Mouse (Mus musculus): ENCODE measurements at regions not wholly inside any gene's neighbourhood (a gene's known extent, or its start where the extent isn't known, plus 50 kb on each side); places are given as distances from the start of the nearest gene placed in this dataset.

DNA sequence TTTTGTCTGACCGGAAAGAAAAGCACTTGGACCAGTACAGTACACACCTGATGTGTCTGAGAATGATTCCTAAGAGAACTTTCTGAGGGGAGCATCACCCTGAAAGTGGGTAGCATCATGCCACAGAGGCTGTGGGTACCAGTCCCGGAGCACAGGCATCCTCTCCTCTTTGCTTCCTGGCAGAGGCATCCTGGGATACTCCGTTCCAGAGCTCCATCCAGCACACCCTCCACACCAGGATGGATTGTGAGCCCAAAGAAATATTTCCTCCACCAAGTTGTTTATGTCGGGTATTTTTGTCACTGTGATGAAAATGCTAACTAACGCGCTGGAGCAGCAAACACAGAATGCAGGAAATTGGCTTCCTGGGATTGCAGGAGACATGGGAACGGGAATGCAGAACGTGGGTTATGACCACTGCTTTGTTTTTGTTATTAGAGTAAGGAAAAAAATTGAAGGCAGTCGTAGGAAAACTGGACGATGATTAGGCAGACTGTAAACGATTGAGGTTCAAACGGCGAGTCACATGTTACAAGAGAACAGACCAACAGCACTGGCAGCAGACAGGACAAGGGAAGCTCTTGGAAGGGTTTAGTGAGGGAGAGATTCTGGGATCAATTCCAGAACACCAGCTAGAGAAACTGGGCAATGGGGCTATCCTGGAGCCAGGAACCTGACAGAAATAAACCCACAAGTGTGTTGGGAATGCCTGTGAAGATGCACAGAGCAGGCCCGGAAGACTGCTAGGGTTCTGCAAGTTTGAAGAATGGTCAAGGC is 134.6 kb downstream of the Fgf18 start:
- Histone ChIP-seq H3K9me3 (replicated peaks; ENCODE audit: control insufficient read depth, low read length) (no peaks in the 10 kb centered on the region), H3K36me3 (ENCODE audit: control insufficient read depth, insufficient read depth, low read length) (no peaks in the 10 kb centered on the region), H3K27ac (ENCODE audit: low read length) (peak overlapping the region; percentile 43; the same call in 1 of the 2 replicates), H3K4me3 (replicated peaks; ENCODE audit: low read length) (no peak overlapping the region), H3K4me2 (ENCODE audit: low read depth, low read length) (no peak overlapping the region), H3K9ac (ENCODE audit: low read length) (no peak overlapping the region), H3K4me1 (ENCODE audit: control insufficient read depth, insufficient read depth, low read length) (no peaks in the 10 kb centered on the region), H3K27me3 (ENCODE audit: control insufficient read depth, insufficient read depth, low read length) (no peaks in the 10 kb centered on the region)
- peak; percentile 34; the same call in 1 of the 2 replicates for ATAC-seq (ENCODE audit: insufficient read depth, low FRiP score)
- 57% methylated on average over 14 of the region's 14 CpGs for WGBS

DNA sequence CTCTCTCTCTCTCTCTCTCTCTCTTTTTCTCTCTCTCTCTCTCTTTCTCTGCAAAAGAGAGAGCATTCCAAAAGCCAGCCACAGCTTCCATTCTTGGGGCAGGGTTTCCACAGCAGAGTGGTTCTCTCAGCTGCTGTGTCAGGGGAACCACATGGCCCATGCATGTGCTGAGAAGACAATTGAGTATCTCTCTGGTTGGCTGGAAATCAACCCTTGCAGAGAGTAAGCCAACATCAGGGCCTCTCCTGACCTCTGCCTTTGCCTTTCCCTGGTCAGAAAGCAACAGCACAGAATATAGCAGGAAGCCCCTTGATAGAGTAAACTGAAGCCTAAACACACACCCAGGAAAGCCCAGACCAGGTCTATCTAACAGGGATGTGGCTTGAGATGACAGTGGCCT is 138.6 kb downstream of the Fgf18 start:
- no peak overlapping the region for H3K9ac ChIP-seq (ENCODE audit: low read length)
- no peaks in the 10 kb centered on the region for H3K36me3 ChIP-seq (ENCODE audit: control insufficient read depth, insufficient read depth, low read length)
- no peaks in the 10 kb centered on the region for H3K27me3 ChIP-seq (ENCODE audit: control insufficient read depth, insufficient read depth, low read length)
- H3K27ac ChIP-seq (ENCODE audit: low read length) = no peak overlapping the region
- no peaks in the 10 kb centered on the region for H3K4me1 ChIP-seq (ENCODE audit: control insufficient read depth, insufficient read depth, low read length)
- no peak overlapping the region for H3K4me2 ChIP-seq (ENCODE audit: low read depth, low read length)
- H3K4me3 ChIP-seq (replicated peaks; ENCODE audit: low read length) = no peak overlapping the region
- ATAC-seq (ENCODE audit: insufficient read depth, low FRiP score) = no peak
- H3K9me3 ChIP-seq (replicated peaks; ENCODE audit: control insufficient read depth, low read length) = no peaks in the 10 kb centered on the region

DNA sequence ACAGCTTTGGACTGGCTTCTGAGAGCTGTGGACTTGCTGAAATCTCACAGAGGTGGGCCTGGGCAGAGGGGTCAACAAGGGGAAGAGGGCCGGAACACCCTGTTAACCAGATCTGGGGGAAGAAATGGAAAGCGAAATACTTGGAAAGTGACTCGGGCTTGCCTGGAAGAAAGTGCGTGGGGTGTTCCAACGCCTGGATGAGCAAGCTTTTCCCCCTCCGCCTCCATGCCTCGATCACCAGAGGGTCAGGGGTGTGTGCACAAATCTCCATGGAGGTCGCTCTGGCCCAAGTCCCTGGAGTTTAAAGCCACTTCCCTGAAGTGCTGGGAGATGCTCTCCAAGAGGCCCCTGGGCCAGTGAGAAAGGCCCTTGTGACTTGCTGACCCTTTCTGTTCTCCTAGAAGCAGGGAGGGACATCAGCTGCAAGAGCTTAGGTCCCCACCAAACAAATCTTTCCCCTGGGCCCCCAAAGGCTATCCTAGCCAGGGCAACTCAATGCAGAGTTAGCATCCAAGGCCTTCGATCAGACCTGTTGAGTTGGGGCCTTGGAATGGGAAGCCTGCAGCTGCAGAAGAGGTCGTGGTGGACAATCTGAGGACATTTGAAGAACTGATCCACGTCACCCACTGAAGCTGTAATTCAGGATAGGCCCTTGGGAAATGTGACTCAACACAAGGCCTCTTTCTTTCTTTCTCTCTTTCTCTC is 139.2 kb downstream of the Fgf18 start:
- Histone ChIP-seq H3K27ac (ENCODE audit: low read length) (no peak overlapping the region), H3K27me3 (ENCODE audit: control insufficient read depth, insufficient read depth, low read length) (no peaks in the 10 kb centered on the region), H3K4me2 (ENCODE audit: low read depth, low read length) (no peak overlapping the region), H3K36me3 (ENCODE audit: control insufficient read depth, insufficient read depth, low read length) (no peaks in the 10 kb centered on the region), H3K4me3 (replicated peaks; ENCODE audit: low read length) (no peak overlapping the region), H3K9me3 (replicated peaks; ENCODE audit: control insufficient read depth, low read length) (no peaks in the 10 kb centered on the region), H3K4me1 (ENCODE audit: control insufficient read depth, insufficient read depth, low read length) (no peaks in the 10 kb centered on the region), H3K9ac (ENCODE audit: low read length) (no peak overlapping the region)
- no peak for ATAC-seq (ENCODE audit: insufficient read depth, low FRiP score)
- 90% methylated on average over 11 of the region's 11 CpGs for WGBS

DNA sequence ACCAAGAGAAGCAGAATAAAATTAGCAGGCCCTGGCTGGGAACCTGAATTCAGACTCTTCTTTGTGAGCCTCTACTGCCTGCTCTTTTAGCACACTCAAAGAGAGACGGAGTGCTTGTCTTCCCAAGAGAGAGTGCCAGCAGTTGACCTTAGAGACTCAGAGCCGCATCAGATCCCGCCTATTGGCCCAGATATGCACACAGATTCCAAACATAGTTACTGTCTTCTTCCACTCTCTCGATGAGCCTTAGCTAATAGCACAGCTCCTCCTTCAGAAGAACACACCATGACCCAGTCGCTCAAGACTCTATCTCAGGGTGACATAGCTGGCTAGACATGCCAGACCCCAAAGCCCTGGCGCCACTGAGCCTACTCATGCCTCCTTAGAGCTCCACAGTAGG is 139.8 kb downstream of the Fgf18 start:
- Histone ChIP-seq H3K36me3 (ENCODE audit: control insufficient read depth, insufficient read depth, low read length) (no peaks in the 10 kb centered on the region), H3K4me3 (replicated peaks; ENCODE audit: low read length) (no peak overlapping the region), H3K27ac (ENCODE audit: low read length) (no peak overlapping the region), H3K9me3 (replicated peaks; ENCODE audit: control insufficient read depth, low read length) (no peaks in the 10 kb centered on the region), H3K4me2 (ENCODE audit: low read depth, low read length) (no peak overlapping the region), H3K27me3 (ENCODE audit: control insufficient read depth, insufficient read depth, low read length) (no peaks in the 10 kb centered on the region), H3K9ac (ENCODE audit: low read length) (no peak overlapping the region), H3K4me1 (ENCODE audit: control insufficient read depth, insufficient read depth, low read length) (no peaks in the 10 kb centered on the region)
- ATAC-seq (ENCODE audit: insufficient read depth, low FRiP score) = no peak
- WGBS = 69% methylated on average over 6 of the region's 6 CpGs

DNA sequence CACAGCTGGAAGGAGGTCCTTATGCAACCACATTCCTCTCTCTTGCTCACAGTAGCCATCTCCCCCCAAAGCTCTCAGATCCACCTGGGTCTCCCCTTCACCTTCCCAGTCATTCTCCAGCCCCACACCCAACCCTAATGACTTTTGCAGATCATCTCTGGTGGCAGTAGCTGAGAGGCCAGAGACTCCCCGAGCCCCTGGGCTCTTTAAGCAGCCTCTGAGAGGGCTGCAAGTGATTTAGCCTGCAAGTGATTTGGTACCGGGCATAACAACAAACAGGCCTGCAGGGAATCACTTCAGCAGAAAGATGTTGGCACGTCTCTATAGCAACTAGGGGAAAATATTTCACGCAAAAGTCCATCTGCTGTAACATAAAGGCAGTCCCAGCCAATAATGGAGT is 142.0 kb downstream of the Fgf18 start:
- no peak for ATAC-seq (ENCODE audit: insufficient read depth, low FRiP score)

DNA sequence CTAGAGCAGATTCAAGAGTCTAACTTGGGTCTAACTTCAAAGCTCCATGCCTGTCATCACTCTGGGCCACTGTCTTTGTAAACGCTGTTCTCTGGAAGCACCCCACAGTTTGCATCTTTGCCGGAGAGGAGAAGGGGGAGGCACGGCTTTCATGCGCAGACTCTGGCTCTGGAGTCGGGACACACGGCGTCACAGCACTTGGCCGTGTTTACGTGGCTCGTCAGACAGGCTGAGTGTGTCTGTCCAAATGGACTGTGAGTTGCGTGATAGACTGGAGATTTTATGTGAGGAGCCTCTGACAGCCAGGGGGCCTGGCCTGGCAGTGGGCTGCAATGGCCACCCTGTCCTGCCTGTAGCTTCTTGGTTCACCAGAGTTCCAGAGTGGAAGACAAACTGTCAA is 142.6 kb downstream of the Fgf18 start:
- no peak for ATAC-seq (ENCODE audit: insufficient read depth, low FRiP score)
- H3K9me3 ChIP-seq (replicated peaks; ENCODE audit: control insufficient read depth, low read length) = no peaks in the 10 kb centered on the region
- H3K4me2 ChIP-seq (ENCODE audit: low read depth, low read length) = no peak overlapping the region
- H3K27me3 ChIP-seq (ENCODE audit: control insufficient read depth, insufficient read depth, low read length) = no peaks in the 10 kb centered on the region; the same call in 1 of the 2 replicates
- no peak overlapping the region for H3K4me3 ChIP-seq (replicated peaks; ENCODE audit: low read length)
- 72% methylated on average over 11 of the region's 11 CpGs for WGBS
- no peak overlapping the region for H3K9ac ChIP-seq (ENCODE audit: low read length)
- no peaks in the 10 kb centered on the region for H3K4me1 ChIP-seq (ENCODE audit: control insufficient read depth, insufficient read depth, low read length)
- no peaks in the 10 kb centered on the region for H3K36me3 ChIP-seq (ENCODE audit: control insufficient read depth, insufficient read depth, low read length)
- H3K27ac ChIP-seq (ENCODE audit: low read length) = no peak overlapping the region

More for the DNA sequence above, 142.0 kb downstream of the Fgf18 start:
- Histone ChIP-seq H3K27ac (ENCODE audit: low read length) (no peak overlapping the region), H3K4me1 (ENCODE audit: control insufficient read depth, insufficient read depth, low read length) (no peaks in the 10 kb centered on the region), H3K4me3 (replicated peaks; ENCODE audit: low read length) (no peak overlapping the region), H3K9me3 (replicated peaks; ENCODE audit: control insufficient read depth, low read length) (no peaks in the 10 kb centered on the region), H3K27me3 (ENCODE audit: control insufficient read depth, insufficient read depth, low read length) (no peaks in the 10 kb centered on the region), H3K9ac (ENCODE audit: low read length) (no peak overlapping the region), H3K4me2 (ENCODE audit: low read depth, low read length) (no peak overlapping the region), H3K36me3 (ENCODE audit: control insufficient read depth, insufficient read depth, low read length) (no peaks in the 10 kb centered on the region)
- 58% methylated on average over 4 of the region's 4 CpGs for WGBS

DNA sequence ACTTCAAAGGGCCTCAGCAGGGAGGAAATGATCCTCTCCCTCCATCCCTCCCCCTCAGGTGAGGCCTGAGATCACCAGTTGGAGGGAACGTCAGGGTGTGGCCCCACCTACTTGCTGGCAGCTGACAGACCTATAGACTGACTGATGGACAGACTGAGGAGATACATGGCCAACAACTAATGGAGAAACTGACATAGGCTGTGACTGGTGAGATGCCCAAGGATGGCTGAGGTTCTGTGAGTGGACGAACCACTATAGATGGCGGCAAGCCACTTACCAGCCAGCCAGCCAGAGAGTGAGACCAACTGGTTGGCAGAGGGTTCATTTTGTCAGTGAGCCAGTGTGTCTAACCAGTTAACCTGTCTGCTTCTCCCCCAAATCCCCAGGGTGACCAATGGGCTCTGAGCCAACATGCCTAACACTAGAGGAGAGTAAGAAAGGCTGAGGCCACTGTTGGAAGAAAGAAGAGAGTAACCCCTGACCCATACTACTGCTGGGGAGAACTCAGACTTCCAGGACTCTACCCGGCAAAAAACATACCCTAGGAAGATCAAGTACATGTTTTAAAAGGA is 147.4 kb downstream of the Fgf18 start:
- Histone ChIP-seq H3K4me2 (ENCODE audit: low read depth, low read length) (no peak overlapping the region), H3K4me3 (replicated peaks; ENCODE audit: low read length) (no peak overlapping the region), H3K27ac (ENCODE audit: low read length) (no peak overlapping the region), H3K4me1 (ENCODE audit: control insufficient read depth, insufficient read depth, low read length) (no peaks in the 10 kb centered on the region), H3K9ac (ENCODE audit: low read length) (no peak overlapping the region), H3K27me3 (ENCODE audit: control insufficient read depth, insufficient read depth, low read length) (no peaks in the 10 kb centered on the region; the same call in 1 of the 2 replicates), H3K36me3 (ENCODE audit: control insufficient read depth, insufficient read depth, low read length) (no peaks in the 10 kb centered on the region), H3K9me3 (replicated peaks; ENCODE audit: control insufficient read depth, low read length) (no peaks in the 10 kb centered on the region)
- no peak for ATAC-seq (ENCODE audit: insufficient read depth, low FRiP score)
- 74% methylated on average over 4 of the region's 4 CpGs for WGBS

DNA sequence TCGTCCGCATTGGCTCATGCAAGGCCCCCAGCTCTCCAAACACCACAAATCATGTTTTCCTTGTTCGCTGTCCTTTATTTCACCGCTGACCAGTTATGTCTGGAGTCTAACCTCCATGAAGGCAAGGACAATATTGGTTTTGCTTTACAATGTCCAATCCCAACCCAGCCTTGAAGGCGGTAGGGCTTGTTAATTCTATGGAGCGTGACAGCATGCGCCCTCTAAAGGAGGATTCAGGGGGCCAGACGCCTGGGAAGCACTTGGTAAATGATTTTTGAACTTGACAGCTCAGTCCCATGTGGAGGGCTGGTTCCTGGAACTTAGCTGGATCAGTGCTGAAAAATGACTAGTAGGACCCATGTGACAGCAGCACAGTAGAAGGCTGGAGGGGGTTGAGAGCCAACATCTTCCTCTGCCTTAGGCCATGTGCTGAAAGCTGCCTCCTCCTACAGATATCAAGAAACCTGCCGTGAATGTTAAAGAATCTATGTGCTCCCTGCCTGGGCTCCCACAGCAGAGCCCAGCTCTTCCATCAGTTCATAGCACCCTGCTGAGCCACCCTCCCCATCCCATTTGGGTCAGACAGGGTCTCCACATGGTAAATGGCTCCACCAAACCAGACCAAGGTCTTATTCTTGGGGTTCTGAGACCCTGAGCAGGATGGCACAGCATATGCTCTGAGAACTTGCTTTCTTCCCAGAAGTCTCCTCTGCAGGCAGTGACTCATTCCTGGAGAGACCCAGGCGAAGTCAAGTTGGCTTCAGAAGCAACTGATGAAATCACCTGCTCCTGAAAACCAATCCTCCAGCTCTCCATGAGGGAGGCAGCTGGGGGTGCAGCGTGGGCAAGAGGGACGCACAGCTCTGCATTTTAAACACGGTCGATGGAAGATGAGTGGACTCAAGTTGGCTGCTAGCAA is 148.3 kb downstream of the Fgf18 start:
- Histone ChIP-seq H3K27me3 (ENCODE audit: control insufficient read depth, insufficient read depth, low read length) (no peaks in the 10 kb centered on the region; the same call in 1 of the 2 replicates), H3K4me1 (ENCODE audit: control insufficient read depth, insufficient read depth, low read length) (no peaks in the 10 kb centered on the region), H3K9ac (ENCODE audit: low read length) (no peak overlapping the region), H3K27ac (ENCODE audit: low read length) (no peak overlapping the region), H3K36me3 (ENCODE audit: control insufficient read depth, insufficient read depth, low read length) (no peaks in the 10 kb centered on the region), H3K9me3 (replicated peaks; ENCODE audit: control insufficient read depth, low read length) (no peaks in the 10 kb centered on the region), H3K4me2 (ENCODE audit: low read depth, low read length) (no peak overlapping the region), H3K4me3 (replicated peaks; ENCODE audit: low read length) (no peak overlapping the region)
- 75% methylated on average over 14 of the region's 14 CpGs for WGBS
- ATAC-seq (ENCODE audit: insufficient read depth, low FRiP score) = no peak

Data from stomach, embryonic 16.5 days (tissue).